Mouse (Mus musculus): ENCODE measurements around the gene Tmprss7.

The Tmprss7 gene

GRCm38 (mm10) chr16:45686833-45687232, 6.6 kb downstream of the Tmprss7 start:
- no peak for DNase-seq (ENCODE audit: low read depth, low spot score)

- no peak for DNase-seq (ENCODE audit: low read depth, low spot score)
These were observed 8.2 kb downstream of the Tmprss7 start for GRCm38 (mm10) chr16:45685295-45685694.

- DNase-seq (ENCODE audit: low read depth, low spot score): peak; percentile 66
These were observed 8.6 kb downstream of the Tmprss7 start for GRCm38 (mm10) chr16:45684815-45685214.

- DNase-seq (ENCODE audit: low read depth, low spot score): peak; percentile 18
These were observed 17.0 kb downstream of the Tmprss7 start for GRCm38 (mm10) chr16:45676462-45676861.

GRCm38 (mm10) chr16:45670005-45670404, 23.5 kb downstream of the Tmprss7 start:
- DNase-seq (ENCODE audit: low read depth, low spot score): no peak

- DNase-seq (ENCODE audit: low read depth, low spot score): no peak
These were observed 25.3 kb downstream of the Tmprss7 start for GRCm38 (mm10) chr16:45668178-45668577.

GRCm38 (mm10) chr16:45666136-45666535, 27.3 kb downstream of the Tmprss7 start:
- DNase-seq (ENCODE audit: low read depth, low spot score): no peak

GRCm38 (mm10) chr16:45662381-45662780, 31.1 kb downstream of the Tmprss7 start:
- no peak for DNase-seq (ENCODE audit: low read depth, low spot score)

- no peak for DNase-seq (ENCODE audit: low read depth, low spot score)
These were observed 33.9 kb downstream of the Tmprss7 start for GRCm38 (mm10) chr16:45659596-45659995.

GRCm38 (mm10) chr16:45658248-45658647, 35.2 kb downstream of the Tmprss7 start:
- DNase-seq (ENCODE audit: low read depth, low spot score): no peak

GRCm38 (mm10) chr16:45657574-45658159, 35.8 kb downstream of the Tmprss7 start:
- no peak for DNase-seq (ENCODE audit: low read depth, low spot score)

GRCm38 (mm10) chr16:45654465-45654864, 39.0 kb downstream of the Tmprss7 start:
- DNase-seq (ENCODE audit: low read depth, low spot score): no peak

- DNase-seq (ENCODE audit: low read depth, low spot score): no peak
These were observed 39.5 kb downstream of the Tmprss7 start, which contains the start of gene BC016579 for GRCm38 (mm10) chr16:45653934-45654332. TSS of gene BC016579 (minus strand) at chr16:45654068.

GRCm38 (mm10) chr16:45653009-45653933, 40.2 kb downstream of the Tmprss7 start:
- no peak for DNase-seq (ENCODE audit: low read depth, low spot score)

GRCm38 (mm10) chr16:45651497-45651896, 42.0 kb downstream of the Tmprss7 start:
- no peak for DNase-seq (ENCODE audit: low read depth, low spot score)

- DNase-seq (ENCODE audit: low read depth, low spot score): no peak
These were observed 49.1 kb downstream of the Tmprss7 start for GRCm38 (mm10) chr16:45644380-45644779.

GRCm38 (mm10) chr16:45643944-45644343, 49.5 kb downstream of the Tmprss7 start:
- no peak for DNase-seq (ENCODE audit: low read depth, low spot score)

- no peak for DNase-seq (ENCODE audit: low read depth, low spot score)
These were observed 52.2 kb downstream of the Tmprss7 start for GRCm38 (mm10) chr16:45641301-45641700.

GRCm38 (mm10) chr16:45640070-45640762, 53.2 kb downstream of the Tmprss7 start:
- no peak for DNase-seq (ENCODE audit: low read depth, low spot score)

GRCm38 (mm10) chr16:45635826-45636225, 57.6 kb downstream of the Tmprss7 start:
- DNase-seq (ENCODE audit: low read depth, low spot score): no peak

- no peak for DNase-seq (ENCODE audit: low read depth, low spot score)
These were observed 61.0 kb downstream of the Tmprss7 start for GRCm38 (mm10) chr16:45632420-45632819.

- DNase-seq (ENCODE audit: low read depth, low spot score): peak; percentile 76
These were observed 63.0 kb downstream of the Tmprss7 start for GRCm38 (mm10) chr16:45630347-45630960.

Measured in mesoderm, embryonic 11.5 days (tissue).